Mouse (Mus musculus): ENCODE data around the gene Spatc1l.

Spatc1l gene

GRCm38 (mm10) chr10:76561972-76562371 is at the start of gene Spatc1l:
Gene Spatc1l (plus strand): TSS chr10:76562272.
- no peak for DNase-seq (ENCODE audit: low spot score in 2 of 2)

- DNase-seq (ENCODE audit: low spot score in 2 of 2), result peak in 1 of 2 experiments; percentile 28
Observed at GRCm38 (mm10) chr10:76512965-76513583, 49.0 kb upstream of the Spatc1l start.

- no peak for DNase-seq (ENCODE audit: low spot score in 2 of 2)
Observed at GRCm38 (mm10) chr10:76530922-76531321, 31.1 kb upstream of the Spatc1l start.

GRCm38 (mm10) chr10:76531375-76531774 is 30.7 kb upstream of the Spatc1l start, which contains the start of gene Lss:
Gene Lss (plus strand): TSS chr10:76531588.
- DNase-seq (ENCODE audit: low spot score in 2 of 2), result peak; percentile 84 to 91

- DNase-seq (ENCODE audit: low spot score in 2 of 2), result no peak
Observed at GRCm38 (mm10) chr10:76531828-76532227, 30.2 kb upstream of the Spatc1l start.

GRCm38 (mm10) chr10:76535526-76535925 is 26.5 kb upstream of the Spatc1l start:
- no peak for DNase-seq (ENCODE audit: low spot score in 2 of 2)

GRCm38 (mm10) chr10:76537619-76538018 is 24.5 kb upstream of the Spatc1l start:
- no peak for DNase-seq (ENCODE audit: low spot score in 2 of 2)

GRCm38 (mm10) chr10:76541336-76542085 is 20.6 kb upstream of the Spatc1l start:
- no peak for DNase-seq (ENCODE audit: low spot score in 2 of 2)

- DNase-seq (ENCODE audit: low spot score in 2 of 2), result no peak
Observed at GRCm38 (mm10) chr10:76542636-76543375, 19.3 kb upstream of the Spatc1l start.

GRCm38 (mm10) chr10:76546566-76546965 is 15.5 kb upstream of the Spatc1l start:
- DNase-seq (ENCODE audit: low spot score in 2 of 2), result no peak

GRCm38 (mm10) chr10:76548218-76548617 is 13.9 kb upstream of the Spatc1l start:
- no peak for DNase-seq (ENCODE audit: low spot score in 2 of 2)

GRCm38 (mm10) chr10:76550458-76550857 is 11.6 kb upstream of the Spatc1l start:
- DNase-seq (ENCODE audit: low spot score in 2 of 2), result no peak

- no peak for DNase-seq (ENCODE audit: low spot score in 2 of 2)
Observed at GRCm38 (mm10) chr10:76551556-76551955, 10.5 kb upstream of the Spatc1l start.

GRCm38 (mm10) chr10:76554061-76554460 is 8.0 kb upstream of the Spatc1l start:
- no peak for DNase-seq (ENCODE audit: low spot score in 2 of 2)

GRCm38 (mm10) chr10:76569996-76570685 is 8.1 kb downstream of the Spatc1l start:
- DNase-seq (ENCODE audit: low spot score in 2 of 2), result no peak

- DNase-seq (ENCODE audit: low spot score in 2 of 2), result no peak
Observed at GRCm38 (mm10) chr10:76571070-76571469, 9.0 kb downstream of the Spatc1l start.

GRCm38 (mm10) chr10:76572151-76572550 is 10.1 kb downstream of the Spatc1l start:
- no peak for DNase-seq (ENCODE audit: low spot score in 2 of 2)

GRCm38 (mm10) chr10:76575374-76575773 is 13.3 kb downstream of the Spatc1l start, which contains the start of gene Ftcd:
Gene Ftcd (plus strand): TSS chr10:76575648.
- DNase-seq (ENCODE audit: low spot score in 2 of 2), result no peak

- DNase-seq (ENCODE audit: low spot score in 2 of 2), result no peak
Observed at GRCm38 (mm10) chr10:76576920-76577319, 14.8 kb downstream of the Spatc1l start.

- no peak for DNase-seq (ENCODE audit: low spot score in 2 of 2)
Observed at GRCm38 (mm10) chr10:76584138-76584537, 22.1 kb downstream of the Spatc1l start.

- DNase-seq (ENCODE audit: low spot score in 2 of 2), result no peak
Observed at GRCm38 (mm10) chr10:76586190-76586589, 24.1 kb downstream of the Spatc1l start.

- no peak for DNase-seq (ENCODE audit: low spot score in 2 of 2)
Observed at GRCm38 (mm10) chr10:76590197-76590596, 28.1 kb downstream of the Spatc1l start.
